ENCODE assay signal across 20 mouse cellular contexts in the genomic region with DNA sequence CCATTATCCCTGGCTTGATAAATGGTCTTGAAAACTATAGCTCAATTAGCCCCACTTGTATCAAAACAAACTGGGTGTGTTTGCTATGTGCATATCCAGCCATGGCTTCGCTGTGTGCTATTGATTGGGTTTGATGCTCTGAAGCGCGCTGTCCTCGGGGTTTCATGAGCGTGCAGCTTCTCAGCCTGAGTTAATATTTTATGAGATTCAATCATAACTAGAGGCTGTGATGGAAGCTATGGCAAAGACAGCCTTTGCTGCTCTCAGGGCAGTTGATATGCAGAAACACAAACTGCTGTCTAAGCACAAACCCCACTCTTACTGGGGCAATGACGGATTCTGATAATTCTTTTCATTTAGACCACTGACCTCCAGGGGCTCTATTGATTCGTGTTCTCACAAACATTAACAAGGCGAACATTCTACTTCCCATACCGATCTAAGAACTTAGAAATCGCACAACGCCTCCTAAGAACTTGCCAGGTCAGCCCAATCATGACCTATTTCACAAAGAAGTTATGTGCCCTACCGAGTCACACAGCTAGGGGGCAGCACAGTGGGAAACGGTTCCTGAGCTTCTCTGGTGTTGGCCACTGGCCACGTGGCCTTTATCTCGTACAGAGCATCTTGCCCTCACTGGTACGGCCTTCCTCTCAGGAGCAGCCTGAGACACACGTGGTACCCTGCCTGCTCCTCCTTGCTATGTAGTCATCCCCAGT. TPM values are rescaled to one million over a fixed set of nuclear protein-coding genes. Genes with fewer than 3 reads are reported as not detected.
DNase-seq lines count a peak whose midpoint lies in the region; ATAC-seq and TF ChIP-seq lines count a peak whose summit lies in the region.
"Had no signal": no experiment of that assay in that cellular context is flagged by ENCODE, and none has a peak within 500 bp of the region (broad histone marks: within the 10 kb centered on the region; RNA-seq: fewer than 3 reads in every experiment).

No protein-coding gene starts in this region.

- H3K36me3 ChIP-seq in hindbrain, embryonic 14.5 days (replicated peaks; ENCODE audit: control insufficient read depth, insufficient read depth): no peaks in the 10 kb centered on the region
- no peaks in the 10 kb centered on the region for H3K36me3 ChIP-seq in hindbrain, embryonic 12.5 days
- H3K36me3 ChIP-seq in neural tube, embryonic 15.5 days: no peaks in the 10 kb centered on the region
- H3K36me3 ChIP-seq in liver, postnatal 0 days (replicated peaks; ENCODE audit: insufficient read depth, low read length): no peaks in the 10 kb centered on the region
- H3K36me3 ChIP-seq in midbrain, postnatal 0 days (ENCODE audit: insufficient read depth, low read length): no peaks in the 10 kb centered on the region

- peak; percentile 25 for TF ChIP-seq CTCF in liver, postnatal 0 days (IDR thresholded peaks at IDR 0.05; ENCODE audit: low read depth)
- TF ChIP-seq CTCF in midbrain, postnatal 0 days (IDR thresholded peaks at IDR 0.05): peak; percentile 57

- 0 out of 2 replicates have a peak, but pooled peaks have one; percentile 47 for ATAC-seq in hindbrain, embryonic 14.5 days (ENCODE audit: low FRiP score)
- no peak for ATAC-seq in hindbrain, embryonic 12.5 days (ENCODE audit: low FRiP score)
- ATAC-seq in neural tube, embryonic 15.5 days (ENCODE audit: low FRiP score): no peak
- no peak for ATAC-seq in liver, postnatal 0 days
- ATAC-seq in midbrain, postnatal 0 days (ENCODE audit: low FRiP score): peak; percentile 45; the same call in 1 of the 2 replicates

- DNase-seq in hindbrain, embryonic 14.5 days (ENCODE audit: low spot score): no peak
- peak; percentile 12 for DNase-seq in neural tube, embryonic 10.5 days (ENCODE audit: extremely low spot score, low spot score)
- DNase-seq in liver, postnatal 0 days: no peak
- no peak for DNase-seq in midbrain, postnatal 0 days (ENCODE audit: low spot score)
- DNase-seq in cerebellum, adult 9-10 months: no peak
- DNase-seq in layer of hippocampus, adult 18-20 months (ENCODE audit: low spot score in 2 of 2): no peak
- DNase-seq: adrenal gland, postnatal 36 days; cerebellum, postnatal 25 days; gastrocnemius, postnatal 25 days; kidney, adult 8-10 months; lung, adult 2 months; right cerebral cortex, postnatal 4 days had no signal

- no peak overlapping the region for H3K27ac ChIP-seq in hindbrain, embryonic 14.5 days
- H3K27ac ChIP-seq in hindbrain, embryonic 12.5 days: no peak overlapping the region; the same call in 1 of the 2 replicates
- H3K27ac ChIP-seq in neural tube, embryonic 15.5 days (replicated peaks): no peak overlapping the region
- no peak overlapping the region for H3K27ac ChIP-seq in liver, postnatal 0 days (ENCODE audit: low read depth)
- no peak overlapping the region for H3K27ac ChIP-seq in midbrain, postnatal 0 days (ENCODE audit: low read depth, low read length)
- H3K27ac ChIP-seq: embryonic facial prominence, embryonic 10.5 days; heart, embryonic 13.5 days; left cerebral cortex, adult 2 months; limb, embryonic 12.5 days had no signal

- TF ChIP-seq EP300 in liver, postnatal 0 days (IDR thresholded peaks at IDR 0.05; ENCODE audit: low read depth): no peak

- H3K9me3 ChIP-seq in hindbrain, embryonic 14.5 days (ENCODE audit: control insufficient read depth, low read length): no peaks in the 10 kb centered on the region
- no peaks in the 10 kb centered on the region for H3K9me3 ChIP-seq in hindbrain, embryonic 12.5 days (replicated peaks)
- no peaks in the 10 kb centered on the region for H3K9me3 ChIP-seq in neural tube, embryonic 15.5 days (replicated peaks)
- H3K9me3 ChIP-seq in liver, postnatal 0 days (ENCODE audit: low read length): no peaks in the 10 kb centered on the region
- no peaks in the 10 kb centered on the region for H3K9me3 ChIP-seq in midbrain, postnatal 0 days (ENCODE audit: low read length)
- H3K9me3 ChIP-seq: embryonic facial prominence, embryonic 10.5 days; heart, embryonic 13.5 days; limb, embryonic 12.5 days had no signal

- H3K4me1 ChIP-seq in hindbrain, embryonic 14.5 days (replicated peaks; ENCODE audit: control insufficient read depth, insufficient read depth, low read length): no peaks in the 10 kb centered on the region
- peaks cover 7% of the 10 kb centered on the region for H3K4me1 ChIP-seq in hindbrain, embryonic 12.5 days
- peaks cover 4% of the 10 kb centered on the region; the same call in 1 of the 2 replicates for H3K4me1 ChIP-seq in neural tube, embryonic 15.5 days
- H3K4me1 ChIP-seq in liver, postnatal 0 days (ENCODE audit: insufficient read depth): no peaks in the 10 kb centered on the region
- H3K4me1 ChIP-seq in midbrain, postnatal 0 days (ENCODE audit: insufficient read depth, low read length): no peaks in the 10 kb centered on the region

- WGBS in hindbrain, embryonic 14.5 days: 81% methylated on average over 17 of the region's 17 CpGs
- 86% methylated on average over 17 of the region's 17 CpGs for WGBS in hindbrain, embryonic 12.5 days
- WGBS in neural tube, embryonic 15.5 days: 83% methylated on average over 17 of the region's 17 CpGs
- 74% methylated on average over 17 of the region's 17 CpGs for WGBS in liver, postnatal 0 days (ENCODE audit: insufficient replicate concordance)
- WGBS in midbrain, postnatal 0 days: 78% methylated on average over 17 of the region's 17 CpGs

- no peak overlapping the region for H3K9ac ChIP-seq in hindbrain, embryonic 14.5 days
- H3K9ac ChIP-seq in hindbrain, embryonic 12.5 days: no peak overlapping the region
- no peak overlapping the region for H3K9ac ChIP-seq in neural tube, embryonic 15.5 days (replicated peaks)
- no peak overlapping the region for H3K9ac ChIP-seq in liver, postnatal 0 days (replicated peaks)
- H3K9ac ChIP-seq in midbrain, postnatal 0 days (replicated peaks; ENCODE audit: low read length, poor library complexity, severe bottlenecking): no peak overlapping the region
- H3K9ac ChIP-seq: heart, embryonic 13.5 days; limb, embryonic 12.5 days had no signal

- no peak overlapping the region for H3K4me2 ChIP-seq in hindbrain, embryonic 14.5 days (replicated peaks)
- no peak overlapping the region for H3K4me2 ChIP-seq in hindbrain, embryonic 12.5 days (replicated peaks)
- H3K4me2 ChIP-seq in neural tube, embryonic 15.5 days: no peak overlapping the region
- no peak overlapping the region for H3K4me2 ChIP-seq in liver, postnatal 0 days (ENCODE audit: low read depth, low read length)
- H3K4me2 ChIP-seq in midbrain, postnatal 0 days (ENCODE audit: low read depth, low read length, poor library complexity, severe bottlenecking): no peak overlapping the region
- H3K4me2 ChIP-seq: heart, embryonic 13.5 days; limb, embryonic 12.5 days had no signal

- H3K27me3 ChIP-seq in hindbrain, embryonic 14.5 days (ENCODE audit: control insufficient read depth, insufficient read depth, low read length): no peaks in the 10 kb centered on the region
- H3K27me3 ChIP-seq in hindbrain, embryonic 12.5 days: no peaks in the 10 kb centered on the region
- no peaks in the 10 kb centered on the region for H3K27me3 ChIP-seq in neural tube, embryonic 15.5 days (replicated peaks)
- no peaks in the 10 kb centered on the region for H3K27me3 ChIP-seq in liver, postnatal 0 days (ENCODE audit: insufficient read depth, low read length)
- H3K27me3 ChIP-seq in midbrain, postnatal 0 days (ENCODE audit: insufficient read depth, low read length): no peaks in the 10 kb centered on the region
- H3K27me3 ChIP-seq: heart, embryonic 13.5 days; limb, embryonic 12.5 days had no signal

- no peak overlapping the region for H3K4me3 ChIP-seq in hindbrain, embryonic 14.5 days (replicated peaks; ENCODE audit: low read length)
- H3K4me3 ChIP-seq in hindbrain, embryonic 12.5 days: no peak overlapping the region
- no peak overlapping the region for H3K4me3 ChIP-seq in neural tube, embryonic 15.5 days (replicated peaks)
- H3K4me3 ChIP-seq in liver, postnatal 0 days (ENCODE audit: low read depth, low read length): no peak overlapping the region
- H3K4me3 ChIP-seq in midbrain, postnatal 0 days (ENCODE audit: low read depth, low read length): no peak overlapping the region
- H3K4me3 ChIP-seq: embryonic facial prominence, embryonic 10.5 days; heart, embryonic 13.5 days; left cerebral cortex, adult 2 months; limb, embryonic 12.5 days had no signal

RNA-seq across cellular contexts. Expression of a gene that starts 31.6 kb away (rescaled TPM):
- polyA plus RNA-seq in hindbrain, embryonic 14.5 days (2014; fragmentation: Nextera tagmentation; extraction: Ambion mirVana): 2.4 and 2.6 TPM in 2 replicates
- 2.7 and 3.0 TPM in 2 replicates for polyA plus RNA-seq in hindbrain, embryonic 12.5 days (2016; fragmentation: Nextera tagmentation; extraction: Ambion mirVana)
- 3.0 and 3.3 TPM in 2 replicates for polyA plus RNA-seq in neural tube, embryonic 15.5 days (2015; fragmentation: Nextera tagmentation; extraction: Ambion mirVana)
- polyA plus RNA-seq in liver, postnatal 0 days (2015; fragmentation: Nextera tagmentation; extraction: Ambion mirVana): 0.05 and 0.11 TPM in 2 replicates
- total RNA-seq in midbrain, postnatal 0 days (2014; rRNA removed): 2.7 TPM in 2 replicates
- polyA plus RNA-seq in midbrain, postnatal 0 days (2015; fragmentation: Nextera tagmentation; extraction: Ambion mirVana): 1.0 and 1.3 TPM in 2 replicates
- total RNA-seq in layer of hippocampus, adult 18-20 months (2021): 1 to 10 TPM; 3.6 to 4.0 TPM
- total RNA-seq: hematopoietic stem cell, adult 5-6 weeks; megakaryocyte, adult 5-6 weeks had no signal

Comparison
In these comparisons a context has a peak if more than half of its experiments do, and no peak if none do; other contexts are left out.
1. ATAC-seq: peak in hindbrain, embryonic 14.5 days (single experiment) and midbrain, postnatal 0 days (single experiment); none in hindbrain, embryonic 12.5 days (single experiment), neural tube, embryonic 15.5 days (single experiment) and liver, postnatal 0 days (single experiment).